Mouse (Mus musculus): ENCODE data around the gene Cox7a2l. TPM values are rescaled to one million over a fixed set of nuclear protein-coding genes. Genes with fewer than 3 reads are reported as not detected.

Gene Cox7a2l
- polyA plus RNA-seq, 1 experiment: 80.0 TPM

DNA sequence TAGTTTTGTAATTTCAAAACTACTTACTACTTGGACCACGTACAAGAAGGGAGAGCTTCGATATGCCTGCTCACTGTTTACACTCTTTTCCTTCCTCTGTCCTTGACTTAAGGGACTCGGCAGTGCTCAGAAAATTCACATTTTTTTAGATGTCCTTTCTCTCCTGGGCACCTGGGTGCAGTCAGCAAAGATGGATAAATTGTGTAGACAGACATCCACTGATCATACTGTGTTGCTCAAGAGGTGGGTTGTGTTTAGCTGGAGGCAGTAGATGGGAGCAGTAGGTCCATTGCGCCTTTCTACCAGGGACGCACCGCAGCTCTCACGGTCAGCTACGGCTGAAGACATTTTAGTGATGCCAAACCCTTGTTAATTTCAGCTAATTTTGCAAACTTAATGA is 64.7 kb downstream of the Cox7a2l start:
- H3K4me1 ChIP-seq (ENCODE audit: control insufficient read depth, insufficient read depth, low read length): no peaks in the 10 kb centered on the region
- H3K27me3 ChIP-seq (ENCODE audit: control insufficient read depth, insufficient read depth, low read length): no peaks in the 10 kb centered on the region
- H3K36me3 ChIP-seq (ENCODE audit: control insufficient read depth, insufficient read depth, low read length): peaks cover 6% of the 10 kb centered on the region; the same call in 1 of the 2 replicates
- no peak overlapping the region for H3K27ac ChIP-seq (ENCODE audit: control insufficient read depth, insufficient read depth, low read depth, low read length)
- no peak overlapping the region for H3K4me3 ChIP-seq (ENCODE audit: control insufficient read depth, low read depth, low read length)
- TF ChIP-seq CTCF (IDR thresholded peaks at IDR 0.05; ENCODE audit: control insufficient read depth, insufficient read depth, insufficient replicate concordance, low read depth, low read length) (no peak), POLR2A (IDR thresholded peaks at IDR 0.05; ENCODE audit: control insufficient read depth, low read depth, low read length) (no peak)

Other genes starting within 250 kb of the Cox7a2l start
- gene Eml4, start 166.4 kb downstream of the Cox7a2l start, polyA plus RNA-seq (2012; rRNA removed): 11.6 and 12.3 TPM in 2 replicates
- gene Kcng3, start 114.6 kb upstream of the Cox7a2l start, polyA plus RNA-seq (2012; rRNA removed): 0.72 and 0.81 TPM in 2 replicates
- gene Mta3, start 188.8 kb upstream of the Cox7a2l start, polyA plus RNA-seq (2012; rRNA removed): 36.3 and 38.3 TPM in 2 replicates

Data from testis, adult 2 months (tissue).